Mouse (Mus musculus) spleen, adult 2 months (tissue): ENCODE data around the gene Hand2.

Experiments
- CTCF ChIP-seq: fragments of 200-500 bp; IDR thresholded peaks from 2 replicates; pipeline ENCODE4 v1.5.1; 2011; ENCODE audit warnings: mild to moderate bottlenecking, inconsistent platforms; ENCODE audit not compliant: insufficient read depth, insufficient read length, insufficient replicate concordance; ENCODE audit errors: extremely low read depth
- POLR2A ChIP-seq: fragments of 200-500 bp; IDR thresholded peaks from 2 replicates; pipeline ENCODE4 v1.6.1; 2011; ENCODE audit warnings: low read depth, low read length, inconsistent platforms

DNA sequence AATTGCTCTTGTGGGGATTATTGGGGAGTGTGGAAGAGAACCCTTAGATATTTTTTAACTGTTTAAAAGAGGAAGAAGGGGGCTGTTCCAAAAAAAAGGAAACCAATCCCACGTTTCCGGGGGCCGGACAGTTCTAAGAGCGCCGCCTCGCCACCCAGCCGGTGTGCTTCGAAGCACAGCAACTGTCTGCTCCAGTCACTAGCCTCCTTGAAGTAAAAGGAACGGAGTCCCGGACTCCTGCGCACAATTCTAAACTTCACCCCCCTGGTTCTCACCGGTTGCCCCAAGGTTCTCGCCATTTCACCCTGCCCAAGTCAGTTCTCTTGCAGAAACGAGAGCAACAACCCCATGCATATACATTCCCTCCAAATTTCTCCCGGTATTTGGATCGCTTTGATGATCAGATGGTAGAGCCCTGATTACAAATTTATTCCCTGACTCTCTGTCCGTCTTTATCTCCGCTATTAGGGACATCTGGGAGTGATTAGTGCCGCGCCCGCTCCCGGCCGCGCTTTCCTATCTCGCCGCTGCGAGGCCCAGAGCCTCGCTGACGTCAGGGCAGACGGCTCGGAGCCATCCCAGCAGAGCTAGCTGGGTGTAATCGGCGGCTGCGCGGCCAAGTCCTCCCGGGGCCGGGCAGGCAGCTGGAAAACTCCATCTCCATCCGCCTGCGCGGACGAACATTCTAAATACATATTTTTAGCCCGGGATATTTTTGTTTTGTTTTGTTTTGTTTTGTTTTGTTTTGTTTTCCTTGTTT lies 7.6 kb downstream of the Hand2 start:
- TF ChIP-seq POLR2A (no peak), CTCF (no peak)
